Mouse (Mus musculus) lung, postnatal 0 days (tissue): ENCODE measurements around the gene BC048562.

Experiments used
- CTCF ChIP-seq: IDR thresholded peaks from 2 replicates; pipeline ENCODE4 v1.5.1; 2016; ENCODE audit warnings: antibody characterized with exemption, mild to moderate bottlenecking
- EP300 ChIP-seq: IDR thresholded peaks from 2 replicates; pipeline ENCODE4 v1.6.1; 2016; ENCODE audit warnings: antibody characterized with exemption, mild to moderate bottlenecking, control low read depth

DNA sequence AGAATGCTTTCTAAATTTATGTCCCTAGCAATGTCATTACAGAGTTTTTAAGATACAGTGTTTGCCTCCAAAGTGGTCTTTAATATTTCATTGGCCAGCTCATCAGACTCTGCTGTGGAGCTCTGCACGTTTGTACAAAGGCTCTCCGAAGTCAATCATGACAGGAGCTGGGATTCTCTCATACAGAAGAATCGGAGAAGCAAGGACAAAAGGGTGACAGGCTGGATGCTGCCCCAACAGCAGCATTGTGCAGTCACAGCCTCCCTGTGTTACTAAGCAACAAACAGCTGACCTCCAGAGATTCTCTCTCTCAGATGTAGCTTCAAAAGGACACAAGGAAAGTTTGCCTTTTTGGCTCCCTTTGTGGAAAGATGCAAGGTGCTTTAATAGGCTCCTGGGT is at the start of gene BC048562:
- TF ChIP-seq CTCF (no peak), EP300 (no peak)
